Mouse (Mus musculus) brain, embryonic 14.5 days (tissue): ENCODE measurements at regions not wholly inside any gene's neighbourhood (a gene's known extent, or its start where the extent isn't known, plus 50 kb on each side); places are given as distances from the start of the nearest gene placed in this dataset.
"Not testable (repeated sequence)": the region's sequence is repeated elsewhere in the genome, so short reads cannot be mapped to it uniquely, and the experiment has no call there.

Source experiments
- DNase-seq: peaks from one replicate; pipeline ENCODE4 v3.0.0-alpha.2; 2011; ENCODE audit warnings: low read depth
- CTCF ChIP-seq: fragments of 200-500 bp; IDR thresholded peaks from 2 replicates; pipeline ENCODE4 v1.5.1; 2012; ENCODE audit warnings: inconsistent platforms, mild to moderate bottlenecking, moderate library complexity, borderline replicate concordance; ENCODE audit not compliant: insufficient read depth, insufficient read length; ENCODE audit errors: extremely low read depth
- POLR2A ChIP-seq: fragments of 200-500 bp; IDR thresholded peaks from 2 replicates; pipeline ENCODE4 v1.6.1; 2012; ENCODE audit warnings: mild to moderate bottlenecking, inconsistent platforms, borderline replicate concordance; ENCODE audit not compliant: poor library complexity, insufficient read depth, insufficient read length, severe bottlenecking; ENCODE audit errors: extremely low read depth

- DNase-seq: no peak
These were observed 184.8 kb upstream of the Slc7a11 start for GRCm38 (mm10) chr3:50628092-50628696.

GRCm38 (mm10) chr3:50621176-50621575, 177.8 kb upstream of the Slc7a11 start:
- not testable (repeated sequence) for DNase-seq

More at GRCm38 (mm10) chr3:50628092-50628696, 184.8 kb upstream of the Slc7a11 start:
- no peak for TF ChIP-seq POLR2A
- no peak for TF ChIP-seq CTCF

GRCm38 (mm10) chr3:50619061-50619460, 175.6 kb upstream of the Slc7a11 start:
- no peak for TF ChIP-seq POLR2A
- TF ChIP-seq CTCF: no peak
- DNase-seq: no peak

- no peak for DNase-seq
- TF ChIP-seq POLR2A (no peak), CTCF (no peak)
These were observed 172.2 kb upstream of the Slc7a11 start for GRCm38 (mm10) chr3:50615384-50616285.

- DNase-seq: no peak
- TF ChIP-seq POLR2A (no peak), CTCF (no peak)
These were observed 169.6 kb upstream of the Slc7a11 start for GRCm38 (mm10) chr3:50613011-50613410.

GRCm38 (mm10) chr3:50609341-50610012, 166.1 kb upstream of the Slc7a11 start:
- DNase-seq: peak; percentile 66

GRCm38 (mm10) chr3:50607736-50608135, 164.3 kb upstream of the Slc7a11 start:
- DNase-seq: no peak
- no peak for TF ChIP-seq CTCF
- no peak for TF ChIP-seq POLR2A

More at GRCm38 (mm10) chr3:50609341-50610012, 166.1 kb upstream of the Slc7a11 start:
- TF ChIP-seq CTCF (no peak), POLR2A (no peak)

GRCm38 (mm10) chr3:50606986-50607385, 163.6 kb upstream of the Slc7a11 start:
- TF ChIP-seq CTCF (no peak), POLR2A (no peak)
- DNase-seq: peak; percentile 80

GRCm38 (mm10) chr3:50605750-50606149, 162.3 kb upstream of the Slc7a11 start:
- no peak for DNase-seq
- TF ChIP-seq CTCF (no peak), POLR2A (no peak)

- TF ChIP-seq CTCF (no peak), POLR2A (no peak)
- peak; percentile 43 for DNase-seq
These were observed 159.8 kb upstream of the Slc7a11 start for GRCm38 (mm10) chr3:50603182-50603581.

- DNase-seq: no peak
- no peak for TF ChIP-seq CTCF
- TF ChIP-seq POLR2A: no peak
These were observed 152.3 kb upstream of the Slc7a11 start for GRCm38 (mm10) chr3:50595732-50596131.

- TF ChIP-seq POLR2A (no peak), CTCF (no peak)
- DNase-seq: no peak
These were observed 140.9 kb upstream of the Slc7a11 start for GRCm38 (mm10) chr3:50584323-50584722.

GRCm38 (mm10) chr3:50583475-50583874, 140.1 kb upstream of the Slc7a11 start:
- TF ChIP-seq POLR2A: no peak
- TF ChIP-seq CTCF: no peak
- no peak for DNase-seq
